Mouse (Mus musculus) midbrain, postnatal 0 days (tissue): ENCODE data around the gene Stpg4. TPM values are rescaled to one million over a fixed set of nuclear protein-coding genes. Genes with fewer than 3 reads are reported as not detected.

ENCODE experiments used
- ATAC-seq: fragments of 200-750 bp; cut with Nextera tagmentation; 2 replicates; pipeline ENCODE4 v1.8.0; 2017; ENCODE audit warnings: moderate number of reproducible peaks, mild to moderate bottlenecking, moderate TSS enrichment, moderate library complexity; ENCODE audit not compliant: low FRiP score
- DNase-seq: peaks from one replicate; pipeline ENCODE4 v3.0.0-alpha.2; 2015; ENCODE audit warnings: low spot score
- H3K27ac ChIP-seq: fragments of 300-500 bp; sonication (generic); 2 replicates; pipeline ENCODE4 v1.5.1; 2014; ENCODE audit warnings: low read depth, mild to moderate bottlenecking, low read length, mixed read lengths
- H3K27me3 ChIP-seq: fragments of 300-500 bp; sonication (generic); 2 replicates; pipeline ENCODE4 v1.6.1; 2014; ENCODE audit warnings: low read length, control low read depth, mixed read lengths; ENCODE audit not compliant: insufficient read depth
- H3K36me3 ChIP-seq: fragments of 300-500 bp; sonication (generic); 2 replicates; pipeline ENCODE4 v1.6.1; 2014; ENCODE audit warnings: low read length, control low read depth, mixed read lengths; ENCODE audit not compliant: insufficient read depth
- H3K4me1 ChIP-seq: fragments of 300-500 bp; sonication (generic); 2 replicates; pipeline ENCODE4 v1.6.1; 2014; ENCODE audit warnings: mild to moderate bottlenecking, control low read depth, antibody characterized with exemption, low read length, mixed read lengths; ENCODE audit not compliant: insufficient read depth
- H3K4me2 ChIP-seq: fragments of 300-500 bp; sonication (generic); 2 replicates; pipeline ENCODE4 v1.6.1; 2014; ENCODE audit warnings: low read depth, mild to moderate bottlenecking, low read length, mixed read lengths; ENCODE audit not compliant: poor library complexity, severe bottlenecking
- H3K4me3 ChIP-seq: fragments of 300-500 bp; sonication (generic); 2 replicates; pipeline ENCODE4 v1.5.1; 2014; ENCODE audit warnings: low read depth, mild to moderate bottlenecking, low read length, moderate library complexity
- H3K9ac ChIP-seq: fragments of 300-500 bp; sonication (generic); replicated peaks from 2 replicates; pipeline ENCODE4 v1.6.1; 2014; ENCODE audit warnings: mild to moderate bottlenecking, low read length, moderate library complexity, mixed read lengths; ENCODE audit not compliant: poor library complexity, severe bottlenecking
- H3K9me3 ChIP-seq: fragments of 300-500 bp; sonication (generic); 2 replicates; pipeline ENCODE4 v1.6.1; 2016; ENCODE audit warnings: low read length, control low read depth
- CTCF ChIP-seq: IDR thresholded peaks from 2 replicates; pipeline ENCODE4 v1.5.1; 2016; ENCODE audit warnings: antibody characterized with exemption, mild to moderate bottlenecking
- WGBS: fragments of 180-500 bp; shearing (Covaris S2); extraction: QIAGEN DNeasy Blood & Tissue Kit; methylation state at CpG from one replicate; pipeline ENCODE4 v1.1.7; 2014; 5-methylcytosine and 5-hydroxymethylcytosine counted together
- polyA plus RNA-seq: library from polyadenylated mRNA; unstranded; fragments of >200 nt; fragmentation: Nextera tagmentation; extraction: Ambion mirVana; gene quantifications from 2 replicates; pipeline ENCODE4 v1.2.1, GENCODE M21; 2015
- total RNA-seq: library from RNA; depleted of rRNA; stranded (reverse); fragments of >200 nt; gene quantifications from 2 replicates; pipeline ENCODE4 v1.2.3, GENCODE M21; 2014

Gene Stpg4
- total and polyA plus RNA-seq, 2 experiments from 2014 or later, result 0.28 TPM; not detected in 1

DNA sequence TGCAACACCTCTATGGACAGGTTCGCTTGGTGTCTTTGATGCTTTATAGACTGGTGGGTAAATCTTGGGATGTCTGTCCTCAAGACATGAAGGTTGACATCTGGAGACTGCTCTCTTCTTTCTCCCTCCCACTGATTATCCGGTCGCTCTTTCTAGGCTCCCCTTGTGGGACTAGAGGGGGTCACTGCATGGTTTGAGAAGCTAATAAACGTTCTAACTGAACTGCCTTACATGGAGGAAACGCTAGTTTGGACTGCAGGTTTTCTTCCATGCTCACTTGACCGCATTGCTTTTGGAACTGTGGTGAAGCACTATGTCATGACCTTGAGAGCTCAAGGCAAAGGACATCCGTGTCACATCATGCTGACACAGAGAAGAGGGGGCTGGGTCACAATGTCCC lies 25.8 kb upstream of the Stpg4 start:
- WGBS, result 87% methylated on average over 7 of the region's 7 CpGs
- Histone ChIP-seq H3K27ac (no peak overlapping the region), H3K36me3 (no peaks in the 10 kb centered on the region), H3K4me3 (no peak overlapping the region), H3K9ac (no peak overlapping the region), H3K4me2 (no peak overlapping the region), H3K9me3 (no peaks in the 10 kb centered on the region), H3K27me3 (no peaks in the 10 kb centered on the region), H3K4me1 (no peaks in the 10 kb centered on the region)
- DNase-seq, result no peak
- no peak for TF ChIP-seq CTCF
- no peak for ATAC-seq

DNA sequence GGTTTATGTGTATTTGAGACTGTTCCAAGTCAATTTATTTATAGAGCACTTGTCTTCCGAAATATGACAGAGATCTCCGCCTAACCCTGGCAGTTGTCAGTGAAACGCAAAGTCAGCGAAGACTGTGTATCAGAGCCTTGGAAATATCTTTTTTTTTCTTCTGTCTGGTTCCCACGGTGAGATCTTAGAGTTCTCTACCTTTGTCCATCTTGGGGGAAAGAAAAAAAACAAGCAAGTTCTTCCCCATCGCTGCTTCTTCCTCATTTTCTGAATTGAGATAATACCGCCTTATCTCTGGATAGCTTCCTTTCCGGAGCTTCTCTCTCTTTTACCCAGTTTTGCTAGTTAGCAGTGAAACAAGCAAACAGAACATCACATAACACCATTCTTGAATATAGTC lies 21.3 kb upstream of the Stpg4 start:
- Histone ChIP-seq H3K36me3 (no peaks in the 10 kb centered on the region), H3K27me3 (no peaks in the 10 kb centered on the region), H3K4me1 (0 out of 2 replicates have a peak, but pooled peaks cover 3% of the 10 kb centered on the region), H3K4me3 (no peak overlapping the region), H3K9ac (no peak overlapping the region), H3K4me2 (no peak overlapping the region), H3K9me3 (no peaks in the 10 kb centered on the region), H3K27ac (no peak overlapping the region)
- no peak for ATAC-seq
- WGBS, result 86% methylated on average over 8 of the region's 8 CpGs
- no peak for TF ChIP-seq CTCF
- no peak for DNase-seq

DNA sequence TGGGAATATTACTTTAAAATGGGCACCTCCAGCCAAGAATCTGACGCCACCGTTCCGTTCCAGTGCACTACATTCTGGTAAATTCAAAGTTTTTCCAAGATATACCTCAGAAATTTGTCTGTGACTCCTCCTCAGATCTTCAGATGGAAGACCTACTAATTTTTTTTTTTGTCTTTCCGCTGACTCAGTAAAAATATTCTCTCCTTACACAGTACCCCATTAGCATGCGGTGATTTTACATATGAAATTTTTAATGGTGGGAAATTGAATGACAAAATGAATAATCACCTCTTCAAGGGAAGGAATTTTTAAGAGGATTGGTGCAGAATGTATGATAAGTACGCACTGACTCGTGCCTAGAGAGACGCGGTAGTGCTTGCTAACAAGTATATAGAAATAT lies 20.8 kb upstream of the Stpg4 start:
- H3K9ac ChIP-seq, result no peak overlapping the region
- H3K4me3 ChIP-seq, result no peak overlapping the region
- H3K9me3 ChIP-seq, result no peaks in the 10 kb centered on the region
- H3K27me3 ChIP-seq, result no peaks in the 10 kb centered on the region
- no peak for ATAC-seq
- DNase-seq, result no peak
- no peaks in the 10 kb centered on the region for H3K36me3 ChIP-seq
- H3K4me1 ChIP-seq, result 0 out of 2 replicates have a peak, but pooled peaks cover 5% of the 10 kb centered on the region
- no peak for TF ChIP-seq CTCF
- H3K27ac ChIP-seq, result peak overlapping the region; percentile 99; the same call in 1 of the 2 replicates
- H3K4me2 ChIP-seq, result no peak overlapping the region
- 83% methylated on average over 9 of the region's 9 CpGs for WGBS

DNA sequence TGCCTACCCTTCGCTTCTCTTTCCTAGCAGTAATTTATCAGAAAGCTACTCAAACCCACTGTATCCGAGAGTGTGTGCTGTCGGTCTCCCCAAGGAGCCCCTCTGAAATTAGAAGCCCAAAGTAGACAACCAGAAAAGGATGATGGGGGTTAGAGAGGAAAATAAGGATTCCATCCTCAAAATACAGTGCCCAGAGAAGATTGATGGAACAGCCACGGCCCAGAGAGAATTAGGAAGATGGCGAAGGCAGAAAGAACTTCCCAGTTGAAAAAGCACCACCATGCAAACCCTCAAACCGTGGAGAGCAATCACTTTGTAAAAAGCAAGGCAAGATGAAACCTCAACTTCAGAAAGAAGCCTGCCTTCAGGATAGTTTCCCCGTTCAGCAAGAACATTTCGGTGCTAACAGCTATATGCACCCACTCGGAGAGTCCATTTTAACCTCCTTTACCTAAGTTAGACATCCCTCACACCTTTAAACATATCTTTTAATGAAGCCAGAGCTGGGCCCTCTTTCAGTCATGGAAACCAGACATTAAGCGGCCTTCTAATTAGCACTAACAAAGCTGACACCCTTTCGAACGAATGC lies 20.2 kb upstream of the Stpg4 start:
- no peak for TF ChIP-seq CTCF
- DNase-seq (no peak), ATAC-seq (no peak)
- Histone ChIP-seq H3K4me1 (0 out of 2 replicates have a peak, but pooled peaks cover 7% of the 10 kb centered on the region), H3K4me3 (peak overlapping the region; percentile 98), H3K9me3 (no peaks in the 10 kb centered on the region), H3K36me3 (no peaks in the 10 kb centered on the region), H3K4me2 (peak overlapping the region; percentile 57), H3K27ac (peak overlapping the region; percentile 99), H3K9ac (peak overlapping the region; percentile 99), H3K27me3 (no peaks in the 10 kb centered on the region)
- WGBS, result 40% methylated on average over 12 of the region's 12 CpGs

DNA sequence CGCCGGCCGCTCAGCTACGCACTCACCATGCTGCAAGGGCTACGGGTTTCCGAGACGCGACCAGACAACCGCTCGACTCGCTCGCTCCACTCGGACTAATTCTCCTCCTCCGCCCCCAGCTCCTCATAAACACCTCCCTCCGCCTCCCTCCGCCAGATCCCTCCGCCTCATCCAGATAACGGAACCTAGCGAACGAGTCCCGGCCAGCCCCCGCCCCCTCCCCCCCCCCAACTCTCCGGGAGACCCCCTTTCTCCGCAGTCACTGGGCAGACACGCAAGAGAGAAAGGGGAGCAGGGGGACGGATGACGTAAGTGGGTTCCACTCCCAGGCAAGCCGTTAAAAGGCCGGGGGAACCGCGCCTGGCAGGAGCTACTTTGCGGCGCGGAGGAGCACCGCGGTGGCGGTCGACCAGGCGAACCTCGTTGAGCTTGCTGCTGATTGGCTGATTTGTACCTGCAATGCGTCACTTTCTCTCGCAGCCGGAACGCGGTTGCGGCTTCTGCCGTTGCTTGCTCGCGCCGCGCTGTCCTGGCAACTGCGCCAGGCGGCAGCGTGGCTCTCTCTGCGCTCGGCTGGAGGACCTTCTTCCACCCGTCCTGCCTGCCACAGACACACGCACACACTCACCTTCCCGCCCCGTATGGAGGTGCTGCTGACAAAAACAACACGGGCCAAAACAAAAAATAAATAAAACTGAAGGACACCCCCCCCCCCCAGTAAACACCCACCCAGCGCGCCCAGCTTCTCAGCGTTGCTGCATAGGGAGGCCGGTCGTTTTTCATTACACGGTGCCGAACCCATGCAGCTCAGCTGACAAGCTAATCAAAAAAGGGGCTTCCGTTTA lies 19.4 kb upstream of the Stpg4 start, which contains the start of gene Calm2:
Gene Calm2, minus strand, starts transcription at position 169 of the 845 bp plus-strand sequence.
- Histone ChIP-seq H3K4me2 (peak within 1 kb of the TSS; percentile 57), H3K9ac (peak within 1 kb of the TSS; percentile 99), H3K4me3 (peak within 1 kb of the TSS; percentile 98), H3K4me1 (0 out of 2 replicates have a peak, but pooled peaks cover 7% of the 10 kb centered on the region), H3K36me3 (no peaks in the 10 kb centered on the region), H3K27me3 (no peaks in the 10 kb centered on the region), H3K27ac (peak within 1 kb of the TSS; percentile 99), H3K9me3 (no peaks in the 10 kb centered on the region)
- DNase-seq (peak; percentile 99), ATAC-seq (peak; percentile 92)
- WGBS, result under 1% methylated on average over 62 of the region's 69 CpGs
- TF ChIP-seq CTCF, result peak; percentile 50
